Mouse (Mus musculus): ENCODE data around the gene Gm20388. TPM values are rescaled to one million over a fixed set of nuclear protein-coding genes. Genes with fewer than 3 reads are reported as not detected.

Gene Gm20388
- polyA plus RNA-seq, 1 experiment, result 28.1 TPM

DNA sequence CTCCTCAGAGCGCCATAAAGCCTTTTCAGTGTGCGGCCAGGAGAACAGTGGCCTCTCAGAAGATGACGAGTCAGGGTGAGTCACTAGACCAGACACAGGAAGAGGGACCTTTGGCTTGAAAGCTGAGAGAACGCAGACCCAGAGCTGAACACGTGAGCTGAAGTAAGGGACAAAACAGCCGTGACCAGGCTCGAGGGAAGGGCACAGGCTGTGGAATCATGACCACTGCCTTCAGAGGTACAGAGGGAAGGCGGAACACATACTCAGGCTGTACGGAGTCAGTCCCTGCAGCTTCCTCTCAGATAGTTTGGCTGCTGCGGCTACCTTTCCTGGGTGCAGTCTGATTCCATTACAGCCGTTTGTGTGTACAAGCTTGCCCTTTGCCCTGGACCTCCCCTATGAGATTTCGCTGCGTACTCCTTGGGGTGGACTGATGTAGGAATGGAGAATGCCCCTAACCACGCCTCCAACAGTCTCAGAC, 2674.8 kb downstream of the Gm20388 start:
- TF ChIP-seq CTCF (IDR thresholded peaks at IDR 0.05; ENCODE audit: low read depth, low read length) (no peak), POLR2A (IDR thresholded peaks at IDR 0.05; ENCODE audit: insufficient read depth, low read length) (no peak), EP300 (IDR thresholded peaks at IDR 0.05; ENCODE audit: insufficient read depth, low read depth, low read length) (no peak)
- Histone ChIP-seq H3K4me1 (ENCODE audit: control insufficient read depth, insufficient read depth, low read length) (peaks cover 8% of the 10 kb centered on the region), H3K36me3 (ENCODE audit: control insufficient read depth, insufficient read depth, low read length, poor library complexity, severe bottlenecking) (no peaks in the 10 kb centered on the region), H3K4me3 (ENCODE audit: low read depth, low read length) (no peak overlapping the region), H3K9me3 (replicated peaks; ENCODE audit: control insufficient read depth, insufficient read depth, low read length, poor library complexity, severe bottlenecking) (no peaks in the 10 kb centered on the region), H3K27me3 (ENCODE audit: control insufficient read depth, insufficient read depth, low read length, poor library complexity, severe bottlenecking) (no peaks in the 10 kb centered on the region), H3K9ac (ENCODE audit: low read depth, poor library complexity, severe bottlenecking) (no peak overlapping the region), H3K27ac (ENCODE audit: insufficient read depth, low read length) (no peak overlapping the region)

DNA sequence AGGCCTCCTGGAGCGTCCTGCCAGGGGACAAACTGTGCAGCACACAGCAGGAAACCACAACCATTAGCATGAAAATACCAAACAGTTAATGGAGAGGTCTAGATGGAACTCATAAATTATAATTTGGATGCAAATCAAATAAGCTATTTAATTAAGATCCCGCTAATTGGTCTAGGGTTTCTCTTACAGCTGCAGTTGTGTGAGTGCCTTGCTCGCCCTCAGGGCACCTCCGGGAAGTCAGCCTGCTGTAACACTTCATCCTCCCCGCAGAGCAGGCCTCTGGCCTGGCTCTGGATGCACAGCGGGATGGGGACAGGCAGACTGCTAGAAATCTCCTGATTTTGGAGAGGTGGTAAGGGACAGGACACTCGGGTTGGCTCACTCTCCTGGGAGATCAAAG, 2675.5 kb downstream of the Gm20388 start:
- H3K9ac ChIP-seq (ENCODE audit: low read depth, poor library complexity, severe bottlenecking), result no peak overlapping the region
- no peaks in the 10 kb centered on the region for H3K27me3 ChIP-seq (ENCODE audit: control insufficient read depth, insufficient read depth, low read length, poor library complexity, severe bottlenecking)
- peaks cover 8% of the 10 kb centered on the region for H3K4me1 ChIP-seq (ENCODE audit: control insufficient read depth, insufficient read depth, low read length)
- H3K36me3 ChIP-seq (ENCODE audit: control insufficient read depth, insufficient read depth, low read length, poor library complexity, severe bottlenecking), result no peaks in the 10 kb centered on the region
- H3K27ac ChIP-seq (ENCODE audit: insufficient read depth, low read length), result no peak overlapping the region
- no peak for TF ChIP-seq CTCF (IDR thresholded peaks at IDR 0.05; ENCODE audit: low read depth, low read length)
- no peak for TF ChIP-seq EP300 (IDR thresholded peaks at IDR 0.05; ENCODE audit: insufficient read depth, low read depth, low read length)
- TF ChIP-seq POLR2A (IDR thresholded peaks at IDR 0.05; ENCODE audit: insufficient read depth, low read length), result no peak
- H3K4me3 ChIP-seq (ENCODE audit: low read depth, low read length), result no peak overlapping the region
- H3K9me3 ChIP-seq (replicated peaks; ENCODE audit: control insufficient read depth, insufficient read depth, low read length, poor library complexity, severe bottlenecking), result no peaks in the 10 kb centered on the region

DNA sequence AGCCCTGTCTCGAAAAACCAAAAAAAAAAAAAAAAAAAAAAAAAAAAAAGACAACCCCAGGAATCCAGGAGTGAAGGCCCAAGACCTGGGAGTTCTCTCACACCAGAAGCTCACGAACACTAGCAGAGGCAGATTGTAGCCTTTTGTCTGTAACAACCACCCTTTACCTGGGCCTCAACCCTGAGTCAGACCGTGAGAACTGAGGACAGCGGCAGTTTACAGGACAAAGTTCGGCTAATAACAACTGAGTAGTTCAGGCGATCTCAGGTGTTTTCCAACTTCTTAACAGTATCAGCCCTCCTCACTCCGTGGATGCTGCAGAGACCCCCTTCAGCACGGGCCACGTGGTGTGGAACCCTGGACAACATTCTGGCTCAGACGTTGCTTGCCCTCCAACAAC, 2676.1 kb downstream of the Gm20388 start:
- H3K9ac ChIP-seq (ENCODE audit: low read depth, poor library complexity, severe bottlenecking), result no peak overlapping the region
- TF ChIP-seq EP300 (IDR thresholded peaks at IDR 0.05; ENCODE audit: insufficient read depth, low read depth, low read length) (no peak), POLR2A (IDR thresholded peaks at IDR 0.05; ENCODE audit: insufficient read depth, low read length) (no peak), CTCF (IDR thresholded peaks at IDR 0.05; ENCODE audit: low read depth, low read length) (no peak)
- no peaks in the 10 kb centered on the region for H3K9me3 ChIP-seq (replicated peaks; ENCODE audit: control insufficient read depth, insufficient read depth, low read length, poor library complexity, severe bottlenecking)
- H3K36me3 ChIP-seq (ENCODE audit: control insufficient read depth, insufficient read depth, low read length, poor library complexity, severe bottlenecking), result no peaks in the 10 kb centered on the region
- no peaks in the 10 kb centered on the region for H3K27me3 ChIP-seq (ENCODE audit: control insufficient read depth, insufficient read depth, low read length, poor library complexity, severe bottlenecking)
- peaks cover 8% of the 10 kb centered on the region for H3K4me1 ChIP-seq (ENCODE audit: control insufficient read depth, insufficient read depth, low read length)
- H3K27ac ChIP-seq (ENCODE audit: insufficient read depth, low read length), result no peak overlapping the region
- no peak overlapping the region for H3K4me3 ChIP-seq (ENCODE audit: low read depth, low read length)

DNA sequence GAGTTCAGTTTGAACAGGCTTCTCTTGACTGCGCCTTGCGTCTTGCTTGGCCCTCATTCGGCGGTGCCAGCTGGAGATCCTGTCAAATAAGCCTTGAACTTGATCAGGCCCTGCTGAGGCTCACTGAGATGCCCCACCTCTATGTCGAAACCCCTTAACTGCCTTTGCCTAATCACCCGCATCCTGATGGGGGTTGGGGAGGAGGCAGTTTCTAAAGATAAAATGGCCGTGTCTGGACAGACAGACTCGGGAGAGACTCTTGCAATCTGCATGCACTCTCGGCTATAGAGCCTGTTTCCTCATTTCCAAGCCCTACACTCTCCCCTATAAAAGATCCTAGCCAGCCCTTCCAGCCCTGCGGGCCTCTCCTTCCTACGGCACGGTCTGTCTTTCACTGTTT, 2682.6 kb downstream of the Gm20388 start:
- no peak overlapping the region for H3K4me3 ChIP-seq (ENCODE audit: low read depth, low read length)
- H3K27me3 ChIP-seq (ENCODE audit: control insufficient read depth, insufficient read depth, low read length, poor library complexity, severe bottlenecking), result no peaks in the 10 kb centered on the region
- no peaks in the 10 kb centered on the region for H3K9me3 ChIP-seq (replicated peaks; ENCODE audit: control insufficient read depth, insufficient read depth, low read length, poor library complexity, severe bottlenecking)
- H3K36me3 ChIP-seq (ENCODE audit: control insufficient read depth, insufficient read depth, low read length, poor library complexity, severe bottlenecking), result no peaks in the 10 kb centered on the region
- no peak overlapping the region for H3K9ac ChIP-seq (ENCODE audit: low read depth, poor library complexity, severe bottlenecking)
- H3K27ac ChIP-seq (ENCODE audit: insufficient read depth, low read length), result no peak overlapping the region
- no peaks in the 10 kb centered on the region for H3K4me1 ChIP-seq (ENCODE audit: control insufficient read depth, insufficient read depth, low read length)
- TF ChIP-seq POLR2A (IDR thresholded peaks at IDR 0.05; ENCODE audit: insufficient read depth, low read length) (no peak), CTCF (IDR thresholded peaks at IDR 0.05; ENCODE audit: low read depth, low read length) (no peak), EP300 (IDR thresholded peaks at IDR 0.05; ENCODE audit: insufficient read depth, low read depth, low read length) (no peak)

DNA sequence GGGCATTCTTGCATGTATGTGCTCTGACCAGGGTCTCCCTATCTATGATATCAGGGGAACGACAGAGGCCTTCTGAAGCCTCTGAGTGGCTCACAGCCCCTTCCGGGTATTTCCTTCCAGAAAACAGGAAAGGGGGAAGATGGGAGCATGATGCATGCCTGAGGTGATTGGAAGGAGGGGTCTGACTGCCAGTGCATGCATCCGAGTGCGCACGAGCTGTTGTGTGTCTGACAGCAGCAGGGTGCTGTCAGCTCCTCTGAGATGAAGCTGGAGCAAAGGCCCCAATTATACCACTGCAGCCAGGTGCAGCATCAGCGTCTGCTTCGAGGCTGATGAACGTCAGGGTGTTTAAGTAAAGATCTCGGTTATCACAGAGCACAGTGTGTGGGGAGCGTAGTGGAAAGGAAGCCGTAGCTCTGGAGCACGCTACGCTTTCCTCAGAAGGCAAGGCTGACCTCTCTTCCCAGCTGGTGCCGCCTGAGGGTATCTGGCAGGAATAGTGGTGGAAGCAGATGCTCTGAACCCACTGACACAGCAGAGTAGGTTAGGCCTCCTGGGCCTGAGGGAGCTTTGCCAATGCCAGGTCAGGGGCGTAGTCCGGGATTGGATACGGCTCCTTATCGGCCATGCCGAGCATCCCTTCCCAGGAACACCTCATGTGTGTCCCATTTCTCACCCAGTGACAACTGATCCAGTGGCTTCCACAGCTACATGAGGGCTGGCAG, 2683.3 kb downstream of the Gm20388 start:
- H3K27me3 ChIP-seq (ENCODE audit: control insufficient read depth, insufficient read depth, low read length, poor library complexity, severe bottlenecking), result no peaks in the 10 kb centered on the region
- no peaks in the 10 kb centered on the region for H3K9me3 ChIP-seq (replicated peaks; ENCODE audit: control insufficient read depth, insufficient read depth, low read length, poor library complexity, severe bottlenecking)
- H3K9ac ChIP-seq (ENCODE audit: low read depth, poor library complexity, severe bottlenecking), result no peak overlapping the region
- H3K4me3 ChIP-seq (ENCODE audit: low read depth, low read length), result no peak overlapping the region
- H3K27ac ChIP-seq (ENCODE audit: insufficient read depth, low read length), result no peak overlapping the region
- H3K36me3 ChIP-seq (ENCODE audit: control insufficient read depth, insufficient read depth, low read length, poor library complexity, severe bottlenecking), result no peaks in the 10 kb centered on the region
- TF ChIP-seq CTCF (IDR thresholded peaks at IDR 0.05; ENCODE audit: low read depth, low read length), result no peak
- TF ChIP-seq POLR2A (IDR thresholded peaks at IDR 0.05; ENCODE audit: insufficient read depth, low read length), result no peak
- TF ChIP-seq EP300 (IDR thresholded peaks at IDR 0.05; ENCODE audit: insufficient read depth, low read depth, low read length), result no peak
- no peaks in the 10 kb centered on the region for H3K4me1 ChIP-seq (ENCODE audit: control insufficient read depth, insufficient read depth, low read length)

DNA sequence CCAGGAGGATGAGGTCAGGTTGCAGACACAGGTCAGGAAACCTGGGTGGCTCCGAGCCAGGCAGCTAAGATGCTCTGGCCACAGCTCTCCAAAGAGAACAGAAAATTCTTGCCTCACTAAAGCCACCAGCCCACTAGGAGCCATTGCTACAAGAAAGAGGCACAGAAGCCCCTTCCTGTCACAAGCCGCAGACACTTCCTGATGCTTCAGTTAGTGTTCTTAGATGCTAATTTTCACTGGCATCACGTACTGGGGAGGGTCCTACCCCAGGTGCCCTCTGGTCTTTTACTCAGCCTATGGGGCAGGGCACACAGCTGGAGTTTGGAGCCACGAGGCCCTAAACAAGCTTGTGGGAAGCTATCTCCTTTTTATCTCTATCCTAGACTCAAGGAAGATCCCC, 2685.4 kb downstream of the Gm20388 start:
- Histone ChIP-seq H3K27me3 (ENCODE audit: control insufficient read depth, insufficient read depth, low read length, poor library complexity, severe bottlenecking) (no peaks in the 10 kb centered on the region), H3K9ac (ENCODE audit: low read depth, poor library complexity, severe bottlenecking) (no peak overlapping the region), H3K9me3 (replicated peaks; ENCODE audit: control insufficient read depth, insufficient read depth, low read length, poor library complexity, severe bottlenecking) (no peaks in the 10 kb centered on the region), H3K36me3 (ENCODE audit: control insufficient read depth, insufficient read depth, low read length, poor library complexity, severe bottlenecking) (no peaks in the 10 kb centered on the region), H3K4me1 (ENCODE audit: control insufficient read depth, insufficient read depth, low read length) (no peaks in the 10 kb centered on the region), H3K27ac (ENCODE audit: insufficient read depth, low read length) (no peak overlapping the region), H3K4me3 (ENCODE audit: low read depth, low read length) (no peak overlapping the region)
- TF ChIP-seq CTCF (IDR thresholded peaks at IDR 0.05; ENCODE audit: low read depth, low read length) (no peak), POLR2A (IDR thresholded peaks at IDR 0.05; ENCODE audit: insufficient read depth, low read length) (no peak), EP300 (IDR thresholded peaks at IDR 0.05; ENCODE audit: insufficient read depth, low read depth, low read length) (no peak)

Measured in ES-Bruce4 (cell line).